Mouse (Mus musculus) CH12.LX (cell line): ENCODE measurements at regions not wholly inside any gene's neighbourhood (a gene's known extent, or its start where the extent isn't known, plus 50 kb on each side); places are given as distances from the start of the nearest gene placed in this dataset.

Source experiments
- DNase-seq: peaks from one replicate; pipeline ENCODE4 v3.0.0-alpha.2; 2013; ENCODE audit errors: extremely low read depth
- H3K27ac ChIP-seq: 2 replicates; pipeline ENCODE4 v1.5.1; 2012; ENCODE audit warnings: low read depth, mild to moderate bottlenecking, control low read depth, moderate library complexity; ENCODE audit not compliant: insufficient read depth
- H3K27me3 ChIP-seq: replicated peaks from 2 replicates; pipeline ENCODE3; 2012; ENCODE audit warnings: inconsistent platforms
- H3K36me3 ChIP-seq, 2 experiments: replicated peaks in 1 of 2; 2 replicates each; pipeline versions ENCODE3 to v1.6.1; 2012; ENCODE audit warnings: inconsistent platforms in 1 of 2, low read length in 1 of 2, mild to moderate bottlenecking in 1 of 2, mixed read lengths in 1 of 2, moderate library complexity in 1 of 2; ENCODE audit not compliant: control insufficient read depth in 1 of 2, insufficient read depth in 1 of 2
- H3K4me1 ChIP-seq, 2 experiments: 2 replicates each; pipeline ENCODE4 v1.6.1; 2012; ENCODE audit warnings: inconsistent platforms in 1 of 2, moderate library complexity in 1 of 2; ENCODE audit not compliant: insufficient read depth in 2 of 2, control insufficient read depth in 1 of 2
- H3K4me2 ChIP-seq: 2 replicates; pipeline ENCODE4 v1.6.1; 2012; ENCODE audit warnings: low read depth, mild to moderate bottlenecking, control low read depth; ENCODE audit not compliant: poor library complexity, insufficient read depth, severe bottlenecking
- H3K4me3 ChIP-seq, 3 experiments: fragments of 150-350 bp in 1 of 3; sonication (generic) in 1 of 3; replicated peaks in 1 of 3; 2 replicates each; pipeline versions ENCODE3 to v1.5.1; 2011 to 2012; ENCODE audit warnings: low read depth in 2 of 3, low read length in 2 of 3, mild to moderate bottlenecking in 2 of 3, moderate library complexity in 2 of 3, control low read depth in 1 of 3, improper control_type of control experiment in 1 of 3, inconsistent platforms in 1 of 3, mixed read lengths in 1 of 3; ENCODE audit not compliant: poor library complexity in 1 of 3
- H3K79me2 ChIP-seq: replicated peaks from 2 replicates; pipeline ENCODE4 v1.6.1; 2012; ENCODE audit warnings: mild to moderate bottlenecking, moderate library complexity; ENCODE audit not compliant: control insufficient read depth, poor library complexity, insufficient read depth, severe bottlenecking; ENCODE audit errors: extremely low read depth
- H3K9ac ChIP-seq: 2 replicates; pipeline ENCODE4 v1.6.1; 2012; ENCODE audit warnings: low read depth, mild to moderate bottlenecking, control low read depth, moderate library complexity; ENCODE audit not compliant: insufficient read depth
- H3K9me3 ChIP-seq: replicated peaks from 2 replicates; pipeline ENCODE3; 2012; ENCODE audit warnings: low read length, inconsistent platforms, mixed read lengths
- BHLHE40 ChIP-seq: IDR thresholded peaks from 2 replicates; pipeline ENCODE4 v1.6.1; 2011; ENCODE audit warnings: mild to moderate bottlenecking, low read depth, low read length, improper control_type of control experiment
- CHD1 ChIP-seq: IDR thresholded peaks from 2 replicates; pipeline ENCODE4 v1.6.1; 2012; ENCODE audit warnings: low read depth, low read length, improper control_type of control experiment, inconsistent platforms
- CHD2 ChIP-seq: IDR thresholded peaks from 2 replicates; pipeline ENCODE4 v1.6.1; 2011; ENCODE audit warnings: low read length, improper control_type of control experiment
- CTCF ChIP-seq, 2 experiments: IDR thresholded peaks in 1 of 2; conservative IDR thresholded peaks in 1 of 2; 2 replicates each; pipeline ENCODE4 v1.5.1; 2011 to 2012; ENCODE audit warnings: low read depth in 2 of 2, low read length in 2 of 2, improper control_type of control experiment in 1 of 2, inconsistent platforms in 1 of 2, mild to moderate bottlenecking in 1 of 2, moderate library complexity in 1 of 2
- E2F4 ChIP-seq: IDR thresholded peaks from 2 replicates; pipeline ENCODE4 v1.6.1; 2011; ENCODE audit warnings: low read depth, low read length, improper control_type of control experiment; ENCODE audit not compliant: insufficient replicate concordance
- EP300 ChIP-seq: IDR thresholded peaks from 2 replicates; pipeline ENCODE4 v1.6.1; 2011; ENCODE audit warnings: low read length, improper control_type of control experiment
- ETS1 ChIP-seq: conservative IDR thresholded peaks from 2 replicates; pipeline ENCODE4 v1.6.1; 2012; ENCODE audit warnings: low read depth, mild to moderate bottlenecking, inconsistent platforms, low read length, improper control_type of control experiment, moderate library complexity
- MAFK ChIP-seq: IDR thresholded peaks from 2 replicates; pipeline ENCODE4 v1.6.1; 2011; ENCODE audit warnings: low read length, improper control_type of control experiment; ENCODE audit not compliant: insufficient replicate concordance
- MAZ ChIP-seq: IDR thresholded peaks from 2 replicates; pipeline ENCODE4 v1.6.1; 2012; ENCODE audit warnings: low read depth, mild to moderate bottlenecking, inconsistent platforms, low read length, improper control_type of control experiment, moderate library complexity
- MEF2A ChIP-seq: IDR thresholded peaks from 2 replicates; pipeline ENCODE4 v1.6.1; 2014; ENCODE audit warnings: low read depth, mild to moderate bottlenecking, inconsistent platforms, low read length, improper control_type of control experiment, borderline replicate concordance
- MXI1 ChIP-seq: IDR thresholded peaks from 2 replicates; pipeline ENCODE4 v1.6.1; 2011; ENCODE audit warnings: mild to moderate bottlenecking, low read depth, low read length, improper control_type of control experiment
- MYC ChIP-seq: IDR thresholded peaks from 2 replicates; pipeline ENCODE4 v1.6.1; 2011; ENCODE audit warnings: low read depth, mild to moderate bottlenecking, improper control_type of control experiment, low read length
- NRF1 ChIP-seq: IDR thresholded peaks from 2 replicates; pipeline ENCODE4 v1.6.1; 2014; ENCODE audit warnings: low read depth, mild to moderate bottlenecking, inconsistent platforms, low read length, improper control_type of control experiment, moderate library complexity
- POLR2A ChIP-seq: IDR thresholded peaks from 2 replicates; pipeline ENCODE4 v1.6.1; 2011; ENCODE audit warnings: low read depth, mild to moderate bottlenecking, improper control_type of control experiment, low read length
- POLR2AphosphoS2 ChIP-seq: IDR thresholded peaks from 2 replicates; pipeline ENCODE4 v1.6.1; 2011; ENCODE audit warnings: low read depth, low read length, improper control_type of control experiment
- RAD21 ChIP-seq: IDR thresholded peaks from 2 replicates; pipeline ENCODE4 v1.6.1; 2011; ENCODE audit warnings: low read depth, mild to moderate bottlenecking, low read length, improper control_type of control experiment, moderate library complexity
- RCOR1 ChIP-seq: conservative IDR thresholded peaks from 2 replicates; pipeline ENCODE4 v1.6.1; 2012; ENCODE audit warnings: low read depth, mild to moderate bottlenecking, inconsistent platforms, low read length, improper control_type of control experiment
- SIN3A ChIP-seq: IDR thresholded peaks from 2 replicates; pipeline ENCODE4 v1.6.1; 2012; ENCODE audit warnings: low read length, improper control_type of control experiment, inconsistent platforms
- TBP ChIP-seq: conservative IDR thresholded peaks from 2 replicates; pipeline ENCODE4 v1.6.1; 2011; ENCODE audit warnings: low read depth, low read length, improper control_type of control experiment
- TCF12 ChIP-seq: IDR thresholded peaks from 2 replicates; pipeline ENCODE4 v1.6.1; 2014; ENCODE audit warnings: low read depth, mild to moderate bottlenecking, inconsistent platforms, low read length, improper control_type of control experiment
- UBTF ChIP-seq: IDR thresholded peaks from 2 replicates; pipeline ENCODE4 v1.6.1; 2012; ENCODE audit warnings: low read depth, mild to moderate bottlenecking, inconsistent platforms, low read length, improper control_type of control experiment, moderate library complexity
- USF1 ChIP-seq: IDR thresholded peaks from 2 replicates; pipeline ENCODE4 v1.6.1; 2014; ENCODE audit warnings: low read depth, mild to moderate bottlenecking, inconsistent platforms, low read length, improper control_type of control experiment
- USF2 ChIP-seq: conservative IDR thresholded peaks from 2 replicates; pipeline ENCODE4 v1.6.1; 2011; ENCODE audit warnings: low read depth, low read length, improper control_type of control experiment
- ZMIZ1 ChIP-seq: IDR thresholded peaks from 2 replicates; pipeline ENCODE4 v1.6.1; 2012; ENCODE audit warnings: low read depth, mild to moderate bottlenecking, inconsistent platforms, low read length, improper control_type of control experiment
- ZNF384 ChIP-seq: IDR thresholded peaks from 2 replicates; pipeline ENCODE4 v1.6.1; 2012; ENCODE audit warnings: low read depth, low read length, improper control_type of control experiment, inconsistent platforms
- dilution Hi-C: fragments of 300-500 bp; cut with MboI; formaldehyde crosslinking; loops from 2 replicates; pipeline ENCODE4 v1.14.3; 2020; ENCODE audit warnings: low sequenced_read_pairs; ENCODE audit not compliant: extremely low pct_unique_long_range_greater_than_20kb, extremely low pct_ligation_motif_present
- in situ Hi-C: fragments of 300-500 bp; cut with MboI; formaldehyde crosslinking; loops from 3 replicates; pipeline ENCODE4 v1.14.3; 2019; ENCODE audit warnings: low sequenced_read_pairs, low pct_ligation_motif_present, low pct_unique_long_range_greater_than_20kb, mixed read lengths

DNA sequence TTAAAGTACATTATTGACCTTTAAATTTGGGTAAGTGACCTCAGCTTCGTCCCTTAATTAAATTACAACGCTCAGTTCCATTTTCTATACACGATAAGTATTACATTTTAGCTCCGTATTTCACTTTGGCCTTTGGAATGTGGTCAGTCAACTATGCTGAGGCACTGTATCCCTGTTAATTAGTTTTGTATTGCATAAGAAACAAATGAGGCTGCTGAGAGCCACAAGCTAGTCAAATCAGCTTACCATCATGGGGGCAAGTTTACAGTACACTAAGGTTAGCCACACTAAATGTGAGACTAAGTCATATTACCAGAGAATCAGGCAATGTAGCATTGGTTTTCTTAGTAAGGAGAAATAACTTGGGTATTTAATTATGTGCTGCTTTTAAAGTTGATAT lies 731.3 kb upstream of the Fam84a start:
- no peak overlapping the region for H3K4me3 ChIP-seq
- H3K79me2 ChIP-seq, result no peaks in the 10 kb centered on the region
- dilution Hi-C loops, result no loop called here
- no peaks in the 10 kb centered on the region for H3K27me3 ChIP-seq
- H3K9me3 ChIP-seq, result no peaks in the 10 kb centered on the region
- no peaks in the 10 kb centered on the region for H3K36me3 ChIP-seq
- DNase-seq, result no peak
- no peak overlapping the region for H3K9ac ChIP-seq
- TF ChIP-seq TBP (no peak), ZMIZ1 (no peak), MAZ (no peak), RAD21 (no peak), CTCF (conservative IDR thresholded peaks at IDR 0.05 in 1 of 2, IDR thresholded peaks at IDR 0.05 in 1 of 2; ENCODE audit: low read depth in 2 of 2, low read length in 2 of 2) (no peak), BHLHE40 (no peak), UBTF (no peak), MAFK (no peak), CHD2 (no peak), TCF12 (no peak), RCOR1 (no peak), POLR2A (no peak), MYC (no peak), MXI1 (no peak), USF2 (no peak), POLR2AphosphoS2 (no peak), SIN3A (no peak), USF1 (no peak), EP300 (no peak)
- H3K4me1 ChIP-seq, result no peaks in the 10 kb centered on the region
- no peak overlapping the region for H3K4me2 ChIP-seq
- in situ Hi-C loops, result no loop called here
- no peak overlapping the region for H3K27ac ChIP-seq

DNA sequence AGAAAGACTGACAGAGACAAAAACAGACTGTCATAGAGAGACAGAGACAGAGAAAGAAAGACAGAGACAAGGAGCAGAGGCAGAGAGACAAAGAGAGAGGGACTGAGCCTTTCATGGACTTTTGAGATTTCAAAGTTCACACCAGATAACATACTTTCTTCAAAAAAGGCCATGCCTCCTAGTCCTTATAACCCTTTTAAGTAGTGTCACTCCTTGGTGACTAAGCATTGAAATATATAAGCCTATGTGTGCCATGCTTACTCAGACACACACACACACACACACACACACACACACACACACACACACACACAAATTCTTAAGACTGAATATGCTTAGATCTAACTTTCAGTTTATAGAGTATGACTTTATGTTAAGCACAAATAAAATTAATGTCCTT lies 728.6 kb upstream of the Fam84a start:
- no peaks in the 10 kb centered on the region for H3K36me3 ChIP-seq
- H3K4me2 ChIP-seq, result no peak overlapping the region
- H3K27ac ChIP-seq, result no peak overlapping the region
- H3K27me3 ChIP-seq, result no peaks in the 10 kb centered on the region
- H3K79me2 ChIP-seq, result no peaks in the 10 kb centered on the region
- no peaks in the 10 kb centered on the region for H3K9me3 ChIP-seq
- TF ChIP-seq USF1 (no peak), E2F4 (no peak), ZNF384 (no peak), BHLHE40 (no peak), CHD1 (no peak), MEF2A (no peak), MAZ (no peak), NRF1 (no peak), ETS1 (no peak)
- TF ChIP-seq, all 38 proteins: peak for 0
- DNase-seq, result no peak
- Histone ChIP-seq H3K4me3 (no peak overlapping the region), H3K4me1 (no peaks in the 10 kb centered on the region), H3K9ac (no peak overlapping the region)
- dilution Hi-C loops (no loop called here), in situ Hi-C loops (no loop called here)
